Mouse (Mus musculus) myocyte (in vitro differentiated cells): ENCODE data around the gene Ppp1r8. TPM values are rescaled to one million over a fixed set of nuclear protein-coding genes. Genes with fewer than 3 reads are reported as not detected.

Source experiments
- H3K27me3 ChIP-seq: one replicate; pipeline ENCODE4 v1.6.1; 2011; ENCODE audit not compliant: control insufficient read depth, insufficient read depth, insufficient read length
- H3K36me3 ChIP-seq: one replicate; pipeline ENCODE4 v1.6.1; 2011; ENCODE audit not compliant: control insufficient read depth, insufficient read depth
- H3K4me2 ChIP-seq: one replicate; pipeline ENCODE4 v1.6.1; 2011; ENCODE audit warnings: low read depth, control low read depth
- H3K4me3 ChIP-seq: one replicate; pipeline ENCODE4 v1.5.1; 2011; ENCODE audit warnings: mild to moderate bottlenecking, control low read depth, moderate library complexity
- H3K79me2 ChIP-seq: one replicate; pipeline ENCODE4 v1.6.1; 2011; ENCODE audit not compliant: control insufficient read depth, insufficient read depth
- H3ac ChIP-seq: one replicate; pipeline ENCODE4 v1.6.1; 2011; ENCODE audit not compliant: control insufficient read depth, insufficient read length
- CEBPB ChIP-seq: IDR thresholded peaks from 2 replicates; pipeline ENCODE4 v1.6.1; 2011; ENCODE audit warnings: mild to moderate bottlenecking, moderate library complexity; ENCODE audit not compliant: poor library complexity, insufficient read depth, severe bottlenecking
- E2F4 ChIP-seq: IDR thresholded peaks from one replicate; pipeline ENCODE4 v1.6.1; 2011; ENCODE audit warnings: mild to moderate bottlenecking, control low read depth, moderate library complexity; ENCODE audit not compliant: insufficient read depth
- MAX ChIP-seq: IDR thresholded peaks from one replicate; pipeline ENCODE4 v1.6.1; 2011; ENCODE audit warnings: low read depth, mild to moderate bottlenecking, control low read depth
- MYOD1 ChIP-seq, 3 experiments: IDR thresholded peaks; one replicate each; pipeline ENCODE4 v1.6.1; 2011; ENCODE audit warnings: control low read depth in 2 of 3, low read depth in 2 of 3, mild to moderate bottlenecking in 2 of 3, moderate library complexity in 1 of 3; ENCODE audit not compliant: insufficient read length in 2 of 3, control insufficient read depth in 1 of 3
- MYOG ChIP-seq, 3 experiments: IDR thresholded peaks; one replicate each; pipeline ENCODE4 v1.6.1; 2011; ENCODE audit warnings: control low read depth in 2 of 3, low read depth in 2 of 3, mild to moderate bottlenecking in 2 of 3; ENCODE audit not compliant: insufficient read length in 2 of 3, control insufficient read depth in 1 of 3, insufficient read depth in 1 of 3
- POLR2A ChIP-seq: IDR thresholded peaks from one replicate; pipeline ENCODE4 v1.6.1; 2011; ENCODE audit warnings: low read depth, mild to moderate bottlenecking, control low read depth, moderate library complexity; ENCODE audit not compliant: insufficient read length
- POLR2AphosphoS2 ChIP-seq: IDR thresholded peaks from one replicate; pipeline ENCODE4 v1.6.1; 2011; ENCODE audit warnings: low read depth, control low read depth; ENCODE audit not compliant: insufficient read length
- REST ChIP-seq: IDR thresholded peaks from one replicate; pipeline ENCODE4 v1.6.1; 2011; ENCODE audit warnings: mild to moderate bottlenecking, control low read depth, moderate library complexity; ENCODE audit not compliant: insufficient read depth, insufficient read length
- SRF ChIP-seq: IDR thresholded peaks from one replicate; pipeline ENCODE4 v1.6.1; 2011; ENCODE audit warnings: low read depth; ENCODE audit not compliant: control insufficient read depth, insufficient read length
- TCF12 ChIP-seq: IDR thresholded peaks from one replicate; pipeline ENCODE4 v1.6.1; 2011; ENCODE audit warnings: mild to moderate bottlenecking, control low read depth; ENCODE audit not compliant: poor library complexity, insufficient read depth, severe bottlenecking
- TCF3 ChIP-seq: IDR thresholded peaks from one replicate; pipeline ENCODE4 v1.6.1; 2011; ENCODE audit warnings: low read depth, control low read depth; ENCODE audit not compliant: insufficient read length
- USF1 ChIP-seq: IDR thresholded peaks from one replicate; pipeline ENCODE4 v1.6.1; 2011; ENCODE audit warnings: low read depth, mild to moderate bottlenecking, control low read depth, moderate library complexity
- polyA plus RNA-seq: library from polyadenylated mRNA; unstranded; fragments of >200 nt; fragmentation: generic; extraction: Trizol; gene quantifications from one replicate; pipeline ENCODE4 v1.2.1, GENCODE M21; 2012; ENCODE audit warnings: missing spikeins

The Ppp1r8 gene
- polyA plus RNA-seq, 1 experiment: 62.4 TPM

DNA sequence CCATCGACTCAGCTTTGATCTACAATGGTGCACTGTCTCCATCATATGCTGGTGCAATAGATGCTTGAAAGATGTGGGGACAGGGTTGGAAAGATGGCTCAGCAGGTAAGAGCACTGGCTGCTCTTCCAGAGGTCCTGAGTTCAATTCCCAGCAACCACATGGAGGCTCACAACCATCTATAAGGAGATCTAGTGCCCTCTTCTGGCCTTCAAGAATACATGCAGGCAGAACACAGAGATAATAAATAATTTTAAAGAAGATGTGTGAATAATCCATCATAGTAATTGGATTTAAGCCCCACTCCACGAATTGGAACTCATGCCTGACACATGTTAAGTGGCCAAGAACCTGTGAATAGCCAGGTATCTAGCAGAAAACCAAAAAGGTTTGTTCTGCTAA is 24.5 kb downstream of the Ppp1r8 start:
- no peak overlapping the region for H3K4me2 ChIP-seq
- no peaks in the 10 kb centered on the region for H3K79me2 ChIP-seq
- no peaks in the 10 kb centered on the region for H3K36me3 ChIP-seq
- no peak overlapping the region for H3ac ChIP-seq
- no peak overlapping the region for H3K4me3 ChIP-seq
- H3K27me3 ChIP-seq: no peaks in the 10 kb centered on the region
- TF ChIP-seq MAX (no peak), CEBPB (no peak), E2F4 (no peak), SRF (no peak), TCF12 (no peak), MYOD1 (IDR thresholded peaks at IDR 0.05; ENCODE audit: control insufficient read depth in 1 of 3, insufficient read length in 2 of 3, low read depth in 2 of 3) (no peak), USF1 (no peak), POLR2A (no peak), MYOG (IDR thresholded peaks at IDR 0.05; ENCODE audit: control insufficient read depth in 1 of 3, insufficient read depth in 1 of 3, insufficient read length in 2 of 3, low read depth in 2 of 3) (no peak), POLR2AphosphoS2 (no peak), REST (no peak), TCF3 (no peak)

GRCm38 (mm10) chr4:132816855-132817254 is 26.1 kb downstream of the Ppp1r8 start:
- no peaks in the 10 kb centered on the region for H3K79me2 ChIP-seq
- no peak overlapping the region for H3ac ChIP-seq
- H3K4me2 ChIP-seq: no peak overlapping the region
- H3K36me3 ChIP-seq: no peaks in the 10 kb centered on the region
- H3K4me3 ChIP-seq: no peak overlapping the region
- no peaks in the 10 kb centered on the region for H3K27me3 ChIP-seq
- TF ChIP-seq REST (no peak), MYOG (IDR thresholded peaks at IDR 0.05; ENCODE audit: control insufficient read depth in 1 of 3, insufficient read depth in 1 of 3, insufficient read length in 2 of 3, low read depth in 2 of 3) (no peak), TCF3 (no peak), MAX (no peak), USF1 (no peak), SRF (no peak)

GRCm38 (mm10) chr4:132816404-132816803 is 26.6 kb downstream of the Ppp1r8 start:
- H3K4me2 ChIP-seq: no peak overlapping the region
- no peaks in the 10 kb centered on the region for H3K36me3 ChIP-seq
- no peaks in the 10 kb centered on the region for H3K79me2 ChIP-seq
- H3K4me3 ChIP-seq: no peak overlapping the region
- TF ChIP-seq SRF (no peak), TCF3 (no peak), MAX (no peak), CEBPB (no peak), TCF12 (no peak), MYOD1 (IDR thresholded peaks at IDR 0.05; ENCODE audit: control insufficient read depth in 1 of 3, insufficient read length in 2 of 3, low read depth in 2 of 3) (no peak), POLR2AphosphoS2 (no peak), REST (no peak), E2F4 (no peak), USF1 (no peak), POLR2A (no peak), MYOG (IDR thresholded peaks at IDR 0.05; ENCODE audit: control insufficient read depth in 1 of 3, insufficient read depth in 1 of 3, insufficient read length in 2 of 3, low read depth in 2 of 3) (no peak)
- no peaks in the 10 kb centered on the region for H3K27me3 ChIP-seq
- H3ac ChIP-seq: no peak overlapping the region

- no peak overlapping the region for H3K4me2 ChIP-seq
- H3K27me3 ChIP-seq: no peaks in the 10 kb centered on the region
- no peaks in the 10 kb centered on the region for H3K79me2 ChIP-seq
Observed at GRCm38 (mm10) chr4:132809621-132810020, 33.3 kb downstream of the Ppp1r8 start.

DNA sequence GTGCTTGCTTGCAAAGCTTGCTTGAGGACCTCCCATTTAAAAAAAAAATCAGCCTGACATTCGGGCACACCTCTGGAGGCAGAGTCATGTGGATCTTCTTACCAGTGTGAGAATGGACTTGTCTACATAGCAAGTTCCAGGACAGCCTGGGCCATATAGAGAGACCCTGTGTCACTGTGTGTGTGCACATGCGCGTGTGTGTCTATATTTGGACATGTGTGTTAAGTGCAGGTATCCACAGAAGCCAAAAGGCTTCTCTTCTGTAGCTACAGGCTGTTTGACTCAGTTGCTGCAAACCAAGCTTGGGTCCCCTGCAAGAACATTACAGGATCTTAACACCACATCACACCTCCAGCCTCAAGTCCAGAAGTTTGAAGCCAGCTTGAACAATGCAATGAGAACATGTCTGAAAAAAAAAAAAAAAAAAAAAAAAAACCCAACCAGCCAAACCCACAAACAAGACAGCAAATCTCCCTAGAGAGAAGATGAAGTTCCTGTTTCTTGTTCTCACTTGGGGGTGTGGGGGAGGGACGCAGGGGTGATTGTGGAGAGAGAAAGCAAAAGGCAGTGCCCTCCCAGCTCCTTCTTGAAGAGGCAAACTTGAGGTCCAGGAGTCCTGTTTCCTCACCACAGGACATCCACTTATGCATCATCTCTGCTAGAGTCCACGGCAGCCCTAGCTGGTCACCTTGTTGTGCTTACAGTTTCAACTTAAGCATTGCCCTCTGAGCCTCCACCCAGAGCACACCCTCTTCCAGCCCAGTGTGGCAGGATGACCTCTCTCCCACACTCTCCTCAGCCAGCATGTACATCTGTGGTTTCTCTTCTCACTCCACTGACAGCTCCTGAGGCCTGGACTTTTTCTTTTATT is 35.0 kb downstream of the Ppp1r8 start:
- Histone ChIP-seq H3K79me2 (no peaks in the 10 kb centered on the region), H3K4me3 (no peak overlapping the region), H3K4me2 (peak overlapping the region; percentile 57), H3K36me3 (no peaks in the 10 kb centered on the region), H3K27me3 (no peaks in the 10 kb centered on the region), H3ac (no peak overlapping the region)
- peak; percentile 84 to 92 (median 86) for TF ChIP-seq MYOD1 (IDR thresholded peaks at IDR 0.05; ENCODE audit: control insufficient read depth in 1 of 3, insufficient read length in 2 of 3, low read depth in 2 of 3)
- TF ChIP-seq SRF: no peak
- TF ChIP-seq TCF12: peak; percentile 4

More at GRCm38 (mm10) chr4:132809621-132810020, 33.3 kb downstream of the Ppp1r8 start:
- TF ChIP-seq USF1 (no peak), MAX (no peak)
- Histone ChIP-seq H3K36me3 (no peaks in the 10 kb centered on the region), H3K4me3 (no peak overlapping the region), H3ac (no peak overlapping the region)
